10 mouse cellular contexts compared by ENCODE assay signal in genomic region chr7:65213216-65213925, GRCm38 (mm10). TPM values are rescaled to one million over a fixed set of nuclear protein-coding genes. Genes with fewer than 3 reads are reported as not detected.
DNase-seq lines count a peak whose midpoint lies in the region; ATAC-seq and TF ChIP-seq lines count a peak whose summit lies in the region.
"Had no signal": no experiment of that assay in that cellular context is flagged by ENCODE, and none has a peak within 500 bp of the region (broad histone marks: within the 10 kb centered on the region; RNA-seq: fewer than 3 reads in every experiment).

No protein-coding gene starts in this region.

- no peaks in the 10 kb centered on the region for H3K27me3 ChIP-seq in heart, adult 2 months (ENCODE audit: control insufficient read depth, insufficient read depth, low read length)
- no peaks in the 10 kb centered on the region for H3K27me3 ChIP-seq in heart, embryonic 12.5 days (replicated peaks)
- H3K27me3 ChIP-seq in embryonic facial prominence, embryonic 10.5 days (replicated peaks; ENCODE audit: low read depth, poor library complexity, severe bottlenecking): no peaks in the 10 kb centered on the region
- H3K27me3 ChIP-seq in kidney, adult 2 months (replicated peaks; ENCODE audit: control insufficient read depth, insufficient read depth, low read length): no peaks in the 10 kb centered on the region
- H3K27me3 ChIP-seq: forebrain, embryonic 13.5 days; limb, embryonic 13.5 days had no signal

- intact Hi-C loops in heart, adult 2 months (cut with DNase I): no loop called here

- H3K4me3 ChIP-seq in heart, adult 2 months: no peak overlapping the region
- no peak overlapping the region for H3K4me3 ChIP-seq in heart, embryonic 12.5 days
- H3K4me3 ChIP-seq in embryonic facial prominence, embryonic 10.5 days: no peak overlapping the region
- no peak overlapping the region for H3K4me3 ChIP-seq in kidney, adult 2 months (ENCODE audit: insufficient read depth, low read depth, low read length)
- H3K4me3 ChIP-seq: forebrain, embryonic 13.5 days; limb, embryonic 13.5 days had no signal

- TF ChIP-seq POLR2A in heart, adult 2 months (IDR thresholded peaks at IDR 0.05; ENCODE audit: insufficient read depth, low read depth, low read length): no peak
- TF ChIP-seq POLR2A in kidney, adult 2 months (IDR thresholded peaks at IDR 0.05; ENCODE audit: low read depth, low read length): no peak

- peak in 1 of 2 experiments; percentile 20 for DNase-seq in heart, adult 2 months
- DNase-seq in embryonic facial prominence, embryonic 10.5 days (ENCODE audit: low spot score): peak; percentile 42
- DNase-seq in kidney, adult 2 months: peak; percentile 23
- DNase-seq in lung, postnatal 25 days (ENCODE audit: low spot score): peak; percentile 88
- DNase-seq in gastrocnemius, postnatal 4 days (ENCODE audit: low spot score in 2 of 2): no peak
- no peak for DNase-seq in B cell, adult 2 months

- H3K36me3 ChIP-seq in heart, adult 2 months (ENCODE audit: control insufficient read depth, insufficient read depth, low read length): no peaks in the 10 kb centered on the region
- no peaks in the 10 kb centered on the region for H3K36me3 ChIP-seq in heart, embryonic 12.5 days
- H3K36me3 ChIP-seq in embryonic facial prominence, embryonic 10.5 days (replicated peaks): no peaks in the 10 kb centered on the region
- H3K36me3 ChIP-seq in kidney, adult 2 months (ENCODE audit: control insufficient read depth, insufficient read depth, low read length): no peaks in the 10 kb centered on the region
- H3K36me3 ChIP-seq: limb, embryonic 13.5 days had no signal

- no peak overlapping the region for H3K9ac ChIP-seq in heart, adult 2 months (ENCODE audit: low read depth, low read length)
- no peak overlapping the region for H3K9ac ChIP-seq in heart, embryonic 12.5 days
- H3K9ac ChIP-seq: forebrain, embryonic 13.5 days; limb, embryonic 13.5 days had no signal

- H3K4me1 ChIP-seq in heart, adult 2 months (ENCODE audit: control insufficient read depth, insufficient read depth, low read length): no peaks in the 10 kb centered on the region
- no peaks in the 10 kb centered on the region for H3K4me1 ChIP-seq in heart, embryonic 12.5 days (replicated peaks)
- H3K4me1 ChIP-seq in embryonic facial prominence, embryonic 10.5 days: peaks cover 13% of the 10 kb centered on the region
- H3K4me1 ChIP-seq in kidney, adult 2 months (ENCODE audit: control insufficient read depth, insufficient read depth, low read length): no peaks in the 10 kb centered on the region
- H3K4me1 ChIP-seq: forebrain, embryonic 13.5 days; limb, embryonic 13.5 days had no signal

- TF ChIP-seq CTCF in heart, adult 2 months (IDR thresholded peaks at IDR 0.05): peak; percentile 62
- TF ChIP-seq CTCF in kidney, adult 2 months (conservative IDR thresholded peaks at IDR 0.05; ENCODE audit: insufficient read depth, insufficient read length, low read depth, low read length): no peak

- TF ChIP-seq EP300 in heart, adult 2 months (IDR thresholded peaks at IDR 0.05; ENCODE audit: insufficient read depth, low read depth, low read length): no peak

- H3K4me2 ChIP-seq in heart, embryonic 12.5 days: no peak overlapping the region
- H3K4me2 ChIP-seq: forebrain, embryonic 13.5 days; limb, embryonic 13.5 days had no signal

- no peaks in the 10 kb centered on the region for H3K9me3 ChIP-seq in heart, embryonic 12.5 days (replicated peaks)
- no peaks in the 10 kb centered on the region for H3K9me3 ChIP-seq in embryonic facial prominence, embryonic 10.5 days
- H3K9me3 ChIP-seq: forebrain, embryonic 13.5 days; limb, embryonic 13.5 days had no signal

- no peak overlapping the region for H3K27ac ChIP-seq in heart, adult 2 months
- no peak overlapping the region for H3K27ac ChIP-seq in heart, embryonic 12.5 days (ENCODE audit: poor library complexity, severe bottlenecking)
- no peak overlapping the region for H3K27ac ChIP-seq in embryonic facial prominence, embryonic 10.5 days (replicated peaks)
- no peak overlapping the region for H3K27ac ChIP-seq in kidney, adult 2 months (ENCODE audit: insufficient read depth, low read depth, low read length)
- H3K27ac ChIP-seq: forebrain, embryonic 13.5 days; limb, embryonic 13.5 days had no signal

- whole genome bisulfite sequencing in heart, adult 2 months: 63% methylated on average over 14 of the region's 14 CpGs
- 58% methylated on average over 14 of the region's 14 CpGs for whole genome bisulfite sequencing in heart, embryonic 12.5 days
- 73% methylated on average over 14 of the region's 14 CpGs for WGBS in embryonic facial prominence, embryonic 10.5 days
- WGBS in kidney, adult 2 months: 50% methylated on average over 14 of the region's 14 CpGs

- no peaks in the 10 kb centered on the region for H3K79me2 ChIP-seq in heart, adult 2 months (replicated peaks; ENCODE audit: control insufficient read depth, insufficient read depth, low read length)

- no peak for ATAC-seq in heart, embryonic 12.5 days (ENCODE audit: insufficient number of reproducible peaks, low FRiP score)
- ATAC-seq in megakaryocyte progenitor cell, adult 5-6 weeks (replicated peaks; ENCODE audit: poor library complexity): no peak
- ATAC-seq: forebrain, embryonic 13.5 days had no signal

RNA-seq across cellular contexts. Expression of gene Fam189a1, which starts 57.0 kb away (rescaled TPM):
- not detected for total RNA-seq in heart, adult 2 months (2021)
- polyA plus RNA-seq in heart, adult 2 months (2012; rRNA removed): 0.15 and 0.64 TPM in 2 replicates
- 1.2 and 2.3 TPM in 2 replicates for polyA plus RNA-seq in heart, embryonic 12.5 days (2016; fragmentation: Nextera tagmentation; extraction: Ambion mirVana)
- polyA plus RNA-seq in embryonic facial prominence, embryonic 10.5 days (2016; fragmentation: Nextera tagmentation; extraction: Ambion mirVana): 0.60 and 0.72 TPM in 2 replicates
- polyA plus RNA-seq in kidney, adult 2 months (2012; rRNA removed): 0.05 and 0.20 TPM in 2 replicates
- not detected in 2 replicates for total RNA-seq in megakaryocyte progenitor cell, adult 5-6 weeks (2015)
- total RNA-seq in megakaryocyte progenitor cell, adult 5-6 weeks (2017): not detected in 2 replicates
- under 1 TPM; 0.34 to 0.41 TPM for total RNA-seq in gastrocnemius, postnatal 4 days (2021)

Comparison
In these comparisons a context has a peak if more than half of its experiments do, and no peak if none do; other contexts are left out.
1. DNase-seq: peak in embryonic facial prominence, embryonic 10.5 days (single experiment), kidney, adult 2 months (single experiment) and lung, postnatal 25 days (single experiment); none in gastrocnemius, postnatal 4 days (0 of 2) and B cell, adult 2 months (0 of 2).